Mouse (Mus musculus): ENCODE data around the gene Tmbim1. TPM values are rescaled to one million over a fixed set of nuclear protein-coding genes. Genes with fewer than 3 reads are reported as not detected.
"Not testable (repeated sequence)": the region's sequence is repeated elsewhere in the genome, so short reads cannot be mapped to it uniquely, and the experiment has no call there.

The Tmbim1 gene
- polyA plus RNA-seq, 1 experiment from 2014 or later = 57.9 TPM

GRCm38 (mm10) chr1:74293306-74293960 lies 12.0 kb downstream of the Tmbim1 start:
- no peak overlapping the region for H3K4me3 ChIP-seq (ENCODE audit: low read length)
- H3K9ac ChIP-seq (ENCODE audit: low read length) = no peak overlapping the region
- H3K27me3 ChIP-seq (ENCODE audit: control insufficient read depth, insufficient read depth, low read depth, low read length) = no peaks in the 10 kb centered on the region
- 69% methylated on average over 8 of the region's 8 CpGs for WGBS
- peaks cover 63% of the 10 kb centered on the region for H3K4me1 ChIP-seq (replicated peaks; ENCODE audit: control insufficient read depth, insufficient read depth, low read length)
- H3K4me2 ChIP-seq (ENCODE audit: low read depth, low read length) = no peak overlapping the region
- ATAC-seq (ENCODE audit: low read depth) = peak; percentile 48
- H3K36me3 ChIP-seq (ENCODE audit: control insufficient read depth, insufficient read depth, low read length) = peaks cover 21% of the 10 kb centered on the region
- H3K27ac ChIP-seq (ENCODE audit: low read length) = peak overlapping the region; percentile 70
- H3K9me3 ChIP-seq (ENCODE audit: control insufficient read depth, low read length) = no peaks in the 10 kb centered on the region

GRCm38 (mm10) chr1:74292331-74293020 lies 12.9 kb downstream of the Tmbim1 start:
- Histone ChIP-seq H3K4me1 (replicated peaks; ENCODE audit: control insufficient read depth, insufficient read depth, low read length) (peaks cover 54% of the 10 kb centered on the region), H3K4me3 (ENCODE audit: low read length) (no peak overlapping the region), H3K36me3 (ENCODE audit: control insufficient read depth, insufficient read depth, low read length) (peaks cover 28% of the 10 kb centered on the region), H3K27me3 (ENCODE audit: control insufficient read depth, insufficient read depth, low read depth, low read length) (no peaks in the 10 kb centered on the region), H3K9ac (ENCODE audit: low read length) (no peak overlapping the region), H3K9me3 (ENCODE audit: control insufficient read depth, low read length) (no peaks in the 10 kb centered on the region), H3K4me2 (ENCODE audit: low read depth, low read length) (no peak overlapping the region), H3K27ac (ENCODE audit: low read length) (peak overlapping the region; percentile 70)
- 81% methylated on average over 11 of the region's 11 CpGs for WGBS
- no peak for ATAC-seq (ENCODE audit: low read depth)

- H3K4me1 ChIP-seq (replicated peaks; ENCODE audit: control insufficient read depth, insufficient read depth, low read length) = peaks cover 41% of the 10 kb centered on the region
- WGBS = 65% methylated on average over 5 of the region's 5 CpGs
- H3K36me3 ChIP-seq (ENCODE audit: control insufficient read depth, insufficient read depth, low read length) = peaks cover 28% of the 10 kb centered on the region
- H3K4me3 ChIP-seq (ENCODE audit: low read length) = no peak overlapping the region
- H3K9ac ChIP-seq (ENCODE audit: low read length) = 0 out of 2 replicates have a peak overlapping the region, but pooled peaks have one; percentile 15
- no peaks in the 10 kb centered on the region for H3K27me3 ChIP-seq (ENCODE audit: control insufficient read depth, insufficient read depth, low read depth, low read length)
- H3K4me2 ChIP-seq (ENCODE audit: low read depth, low read length) = no peak overlapping the region
- H3K27ac ChIP-seq (ENCODE audit: low read length) = peak overlapping the region; percentile 31
- no peaks in the 10 kb centered on the region for H3K9me3 ChIP-seq (ENCODE audit: control insufficient read depth, low read length)
- ATAC-seq (ENCODE audit: low read depth) = no peak; the same call in 1 of the 2 replicates
Observed at GRCm38 (mm10) chr1:74290141-74290540, 15.3 kb downstream of the Tmbim1 start.

- WGBS = 76% methylated on average over 2 of the region's 2 CpGs
- H3K9ac ChIP-seq (ENCODE audit: low read length) = no peak overlapping the region
- no peak overlapping the region for H3K4me2 ChIP-seq (ENCODE audit: low read depth, low read length)
- no peaks in the 10 kb centered on the region for H3K27me3 ChIP-seq (ENCODE audit: control insufficient read depth, insufficient read depth, low read depth, low read length)
- peak overlapping the region; percentile 31; the same call in 1 of the 2 replicates for H3K27ac ChIP-seq (ENCODE audit: low read length)
- no peak overlapping the region for H3K4me3 ChIP-seq (ENCODE audit: low read length)
- peaks cover 37% of the 10 kb centered on the region for H3K4me1 ChIP-seq (replicated peaks; ENCODE audit: control insufficient read depth, insufficient read depth, low read length)
- peaks cover 28% of the 10 kb centered on the region for H3K36me3 ChIP-seq (ENCODE audit: control insufficient read depth, insufficient read depth, low read length)
- no peak for ATAC-seq (ENCODE audit: low read depth)
- H3K9me3 ChIP-seq (ENCODE audit: control insufficient read depth, low read length) = no peaks in the 10 kb centered on the region
Observed at GRCm38 (mm10) chr1:74289740-74290139, 15.7 kb downstream of the Tmbim1 start.

GRCm38 (mm10) chr1:74289248-74289647 lies 16.2 kb downstream of the Tmbim1 start:
- H3K9ac ChIP-seq (ENCODE audit: low read length) = no peak overlapping the region
- H3K4me1 ChIP-seq (replicated peaks; ENCODE audit: control insufficient read depth, insufficient read depth, low read length) = peaks cover 33% of the 10 kb centered on the region
- no peak overlapping the region for H3K4me3 ChIP-seq (ENCODE audit: low read length)
- no peaks in the 10 kb centered on the region for H3K9me3 ChIP-seq (ENCODE audit: control insufficient read depth, low read length)
- ATAC-seq (ENCODE audit: low read depth) = no peak
- H3K27me3 ChIP-seq (ENCODE audit: control insufficient read depth, insufficient read depth, low read depth, low read length) = no peaks in the 10 kb centered on the region
- H3K4me2 ChIP-seq (ENCODE audit: low read depth, low read length) = no peak overlapping the region
- 79% methylated on average over 9 of the region's 9 CpGs for WGBS
- no peak overlapping the region for H3K27ac ChIP-seq (ENCODE audit: low read length)
- peaks cover 28% of the 10 kb centered on the region for H3K36me3 ChIP-seq (ENCODE audit: control insufficient read depth, insufficient read depth, low read length)

GRCm38 (mm10) chr1:74288327-74288726 lies 17.1 kb downstream of the Tmbim1 start:
- Histone ChIP-seq H3K4me3 (ENCODE audit: low read length) (no peak overlapping the region), H3K27me3 (ENCODE audit: control insufficient read depth, insufficient read depth, low read depth, low read length) (no peaks in the 10 kb centered on the region), H3K27ac (ENCODE audit: low read length) (no peak overlapping the region), H3K36me3 (ENCODE audit: control insufficient read depth, insufficient read depth, low read length) (peaks cover 28% of the 10 kb centered on the region), H3K9ac (ENCODE audit: low read length) (peak overlapping the region; percentile 20; the same call in 1 of the 2 replicates), H3K9me3 (ENCODE audit: control insufficient read depth, low read length) (no peaks in the 10 kb centered on the region), H3K4me1 (replicated peaks; ENCODE audit: control insufficient read depth, insufficient read depth, low read length) (peaks cover 30% of the 10 kb centered on the region), H3K4me2 (ENCODE audit: low read depth, low read length) (no peak overlapping the region)
- WGBS = 76% methylated on average over 4 of the region's 4 CpGs
- no peak for ATAC-seq (ENCODE audit: low read depth)

- not testable (repeated sequence) for ATAC-seq (ENCODE audit: low read depth); H3K4me2 ChIP-seq (ENCODE audit: low read depth, low read length); H3K27me3 ChIP-seq (ENCODE audit: control insufficient read depth, insufficient read depth, low read depth, low read length); H3K4me3 ChIP-seq (ENCODE audit: low read length); H3K9ac ChIP-seq (ENCODE audit: low read length); H3K9me3 ChIP-seq (ENCODE audit: control insufficient read depth, low read length)
- Histone ChIP-seq H3K27ac (ENCODE audit: low read length) (peak overlapping the region; percentile 51), H3K4me1 (replicated peaks; ENCODE audit: control insufficient read depth, insufficient read depth, low read length) (peaks cover 31% of the 10 kb centered on the region), H3K36me3 (ENCODE audit: control insufficient read depth, insufficient read depth, low read length) (peaks cover 27% of the 10 kb centered on the region)
- 52% methylated on average over 15 of the region's 17 CpGs for WGBS
Observed at GRCm38 (mm10) chr1:74286869-74287607, 18.4 kb downstream of the Tmbim1 start.

GRCm38 (mm10) chr1:74285212-74286010 lies 20.0 kb downstream of the Tmbim1 start:
- 3% methylated on average over 23 of the region's 23 CpGs for WGBS
- peaks cover 30% of the 10 kb centered on the region for H3K4me1 ChIP-seq (replicated peaks; ENCODE audit: control insufficient read depth, insufficient read depth, low read length)
- H3K27ac ChIP-seq (ENCODE audit: low read length) = no peak overlapping the region
- H3K4me2 ChIP-seq (ENCODE audit: low read depth, low read length) = peak overlapping the region; percentile 54
- peaks cover 31% of the 10 kb centered on the region for H3K36me3 ChIP-seq (ENCODE audit: control insufficient read depth, insufficient read depth, low read length)
- ATAC-seq (ENCODE audit: low read depth) = no peak
- H3K4me3 ChIP-seq (ENCODE audit: low read length) = peak overlapping the region; percentile 70
- H3K9me3 ChIP-seq (ENCODE audit: control insufficient read depth, low read length) = no peaks in the 10 kb centered on the region
- peak overlapping the region; percentile 71 for H3K9ac ChIP-seq (ENCODE audit: low read length)
- H3K27me3 ChIP-seq (ENCODE audit: control insufficient read depth, insufficient read depth, low read depth, low read length) = no peaks in the 10 kb centered on the region

All from lung, embryonic 16.5 days (tissue).